Mouse (Mus musculus) left cerebral cortex, postnatal 10 days (tissue): ENCODE results near the gene Ttf2. TPM values are rescaled to one million over a fixed set of nuclear protein-coding genes. Genes with fewer than 3 reads are reported as not detected.

Experiments used
- DNase-seq, 2 experiments: peaks; one replicate each; pipeline ENCODE4 v3.0.0; 2021 to 2022; ENCODE audit warnings: low spot score in 2 of 2, mixed read lengths in 1 of 2; ENCODE audit errors: extremely low spot score in 1 of 2
- intact Hi-C: fragments of 180-260 bp; cut with DNase I; formaldehyde crosslinking; loops from one replicate; pipeline ENCODE4 v1.15.1; 2025
- total RNA-seq, 2 experiments: library from RNA; stranded (reverse); gene quantifications; 2 replicates each; pipeline ENCODE4 v1.2.3; 2021

Gene Ttf2
- 1 to 10 TPM; 1.6 to 2.3 TPM for total RNA-seq

- intact Hi-C loops = loop anchor here (10.0 kb wide), 1 partner anchor 205 kb away; no protein-coding TSS in a partner anchor
- DNase-seq = peak; percentile 88 to 94
Measured at GRCm38 (mm10) chr3:100969176-100969917, at the start of gene Ttf2. Ttf2 (minus strand) TSS chr3:100969663.

- no peak for DNase-seq
- intact Hi-C loops = no loop called here
Measured at GRCm38 (mm10) chr3:101018494-101018893, 49.0 kb upstream of the Ttf2 start.

- DNase-seq = no peak
- intact Hi-C loops = no loop called here
Measured at GRCm38 (mm10) chr3:101016050-101016449, 46.6 kb upstream of the Ttf2 start.

GRCm38 (mm10) chr3:101015254-101015653 lies 45.8 kb upstream of the Ttf2 start:
- no peak for DNase-seq
- intact Hi-C loops = no loop called here

- intact Hi-C loops = no loop called here
- DNase-seq = no peak
Measured at GRCm38 (mm10) chr3:101013536-101013935, 44.1 kb upstream of the Ttf2 start.

- intact Hi-C loops = no loop called here
- no peak for DNase-seq
Measured at GRCm38 (mm10) chr3:101013005-101013404, 43.5 kb upstream of the Ttf2 start.

GRCm38 (mm10) chr3:101012597-101012996 lies 43.1 kb upstream of the Ttf2 start:
- DNase-seq = no peak
- intact Hi-C loops = no loop called here

GRCm38 (mm10) chr3:101012131-101012571 lies 42.7 kb upstream of the Ttf2 start:
- peak in 1 of 2 experiments; percentile 68 for DNase-seq
- intact Hi-C loops = no loop called here

- no peak for DNase-seq
- intact Hi-C loops = no loop called here
Measured at GRCm38 (mm10) chr3:101011203-101011600, 41.7 kb upstream of the Ttf2 start.

GRCm38 (mm10) chr3:101010589-101011202 lies 41.2 kb upstream of the Ttf2 start:
- intact Hi-C loops = no loop called here
- DNase-seq = no peak

GRCm38 (mm10) chr3:101007112-101007782 lies 37.8 kb upstream of the Ttf2 start:
- intact Hi-C loops = no loop called here
- DNase-seq = no peak

GRCm38 (mm10) chr3:101005392-101005791 lies 35.9 kb upstream of the Ttf2 start:
- intact Hi-C loops = no loop called here
- no peak for DNase-seq

- no peak for DNase-seq
- intact Hi-C loops = no loop called here
Measured at GRCm38 (mm10) chr3:101003575-101004356, 34.3 kb upstream of the Ttf2 start.

- intact Hi-C loops = no loop called here
- no peak for DNase-seq
Measured at GRCm38 (mm10) chr3:100999732-101000131, 30.3 kb upstream of the Ttf2 start.

GRCm38 (mm10) chr3:100998904-100999340 lies 29.5 kb upstream of the Ttf2 start:
- intact Hi-C loops = no loop called here

GRCm38 (mm10) chr3:100997785-100998570 lies 28.5 kb upstream of the Ttf2 start:
- intact Hi-C loops = no loop called here
- no peak for DNase-seq

More at GRCm38 (mm10) chr3:100998904-100999340, 29.5 kb upstream of the Ttf2 start:
- DNase-seq = peak; percentile 49 to 71

GRCm38 (mm10) chr3:100994252-100994651 lies 24.8 kb upstream of the Ttf2 start:
- intact Hi-C loops = no loop called here
- no peak for DNase-seq

GRCm38 (mm10) chr3:100993718-100994117 lies 24.3 kb upstream of the Ttf2 start:
- peak in 1 of 2 experiments; percentile 34 for DNase-seq
- intact Hi-C loops = no loop called here
